Mouse (Mus musculus): ENCODE results near the gene Pptc7.

Gene Pptc7

GRCm38 (mm10) chr5:122284183-122285028 lies at the start of gene Pptc7:
TSS of gene Pptc7 (plus strand) at chr5:122284365.
- Histone ChIP-seq H3K36me3 (ENCODE audit: control insufficient read depth, insufficient read depth, low read length, poor library complexity, severe bottlenecking) (peaks cover 3% of the 10 kb centered on the region; the same call in 1 of the 2 replicates), H3K27me3 (ENCODE audit: control insufficient read depth, insufficient read depth, low read length, poor library complexity, severe bottlenecking) (no peaks in the 10 kb centered on the region)
- peak; percentile 96 for DNase-seq (ENCODE audit: low read depth, low spot score)

GRCm38 (mm10) chr5:122235196-122235836 lies 48.8 kb upstream of the Pptc7 start:
- DNase-seq (ENCODE audit: low read depth, low spot score) = peak; percentile 60
- H3K27me3 ChIP-seq (ENCODE audit: control insufficient read depth, insufficient read depth, low read length, poor library complexity, severe bottlenecking) = no peaks in the 10 kb centered on the region
- H3K36me3 ChIP-seq (ENCODE audit: control insufficient read depth, insufficient read depth, low read length, poor library complexity, severe bottlenecking) = peaks cover 40% of the 10 kb centered on the region

GRCm38 (mm10) chr5:122237200-122237599 lies 47.0 kb upstream of the Pptc7 start:
- Histone ChIP-seq H3K36me3 (ENCODE audit: control insufficient read depth, insufficient read depth, low read length, poor library complexity, severe bottlenecking) (peaks cover 48% of the 10 kb centered on the region), H3K27me3 (ENCODE audit: control insufficient read depth, insufficient read depth, low read length, poor library complexity, severe bottlenecking) (no peaks in the 10 kb centered on the region)
- DNase-seq (ENCODE audit: low read depth, low spot score) = peak; percentile 19

GRCm38 (mm10) chr5:122239618-122240017 lies 44.5 kb upstream of the Pptc7 start:
- Histone ChIP-seq H3K27me3 (ENCODE audit: control insufficient read depth, insufficient read depth, low read length, poor library complexity, severe bottlenecking) (no peaks in the 10 kb centered on the region), H3K36me3 (ENCODE audit: control insufficient read depth, insufficient read depth, low read length, poor library complexity, severe bottlenecking) (peaks cover 43% of the 10 kb centered on the region)
- DNase-seq (ENCODE audit: low read depth, low spot score) = no peak

GRCm38 (mm10) chr5:122240521-122240920 lies 43.6 kb upstream of the Pptc7 start:
- peak; percentile 20 for DNase-seq (ENCODE audit: low read depth, low spot score)
- H3K36me3 ChIP-seq (ENCODE audit: control insufficient read depth, insufficient read depth, low read length, poor library complexity, severe bottlenecking) = peaks cover 38% of the 10 kb centered on the region
- H3K27me3 ChIP-seq (ENCODE audit: control insufficient read depth, insufficient read depth, low read length, poor library complexity, severe bottlenecking) = no peaks in the 10 kb centered on the region

- Histone ChIP-seq H3K36me3 (ENCODE audit: control insufficient read depth, insufficient read depth, low read length, poor library complexity, severe bottlenecking) (peaks cover 38% of the 10 kb centered on the region), H3K27me3 (ENCODE audit: control insufficient read depth, insufficient read depth, low read length, poor library complexity, severe bottlenecking) (no peaks in the 10 kb centered on the region)
- DNase-seq (ENCODE audit: low read depth, low spot score) = no peak
Measured at GRCm38 (mm10) chr5:122240989-122241388, 43.2 kb upstream of the Pptc7 start.

- H3K36me3 ChIP-seq (ENCODE audit: control insufficient read depth, insufficient read depth, low read length, poor library complexity, severe bottlenecking) = peaks cover 26% of the 10 kb centered on the region
- DNase-seq (ENCODE audit: low read depth, low spot score) = no peak
- no peaks in the 10 kb centered on the region for H3K27me3 ChIP-seq (ENCODE audit: control insufficient read depth, insufficient read depth, low read length, poor library complexity, severe bottlenecking)
Measured at GRCm38 (mm10) chr5:122242521-122243123, 41.5 kb upstream of the Pptc7 start.

- no peaks in the 10 kb centered on the region for H3K27me3 ChIP-seq (ENCODE audit: control insufficient read depth, insufficient read depth, low read length, poor library complexity, severe bottlenecking)
- DNase-seq (ENCODE audit: low read depth, low spot score) = peak; percentile 47
Measured at GRCm38 (mm10) chr5:122243781-122244523, 40.2 kb upstream of the Pptc7 start.

GRCm38 (mm10) chr5:122245186-122245585 lies 39.0 kb upstream of the Pptc7 start:
- Histone ChIP-seq H3K36me3 (ENCODE audit: control insufficient read depth, insufficient read depth, low read length, poor library complexity, severe bottlenecking) (peaks cover 11% of the 10 kb centered on the region), H3K27me3 (ENCODE audit: control insufficient read depth, insufficient read depth, low read length, poor library complexity, severe bottlenecking) (no peaks in the 10 kb centered on the region)
- DNase-seq (ENCODE audit: low read depth, low spot score) = peak; percentile 36

More at GRCm38 (mm10) chr5:122243781-122244523, 40.2 kb upstream of the Pptc7 start:
- H3K36me3 ChIP-seq (ENCODE audit: control insufficient read depth, insufficient read depth, low read length, poor library complexity, severe bottlenecking) = peaks cover 15% of the 10 kb centered on the region

- DNase-seq (ENCODE audit: low read depth, low spot score) = peak; percentile 16
- Histone ChIP-seq H3K27me3 (ENCODE audit: control insufficient read depth, insufficient read depth, low read length, poor library complexity, severe bottlenecking) (no peaks in the 10 kb centered on the region), H3K36me3 (ENCODE audit: control insufficient read depth, insufficient read depth, low read length, poor library complexity, severe bottlenecking) (peaks cover 3% of the 10 kb centered on the region; the same call in 1 of the 2 replicates)
Measured at GRCm38 (mm10) chr5:122246547-122247167, 37.5 kb upstream of the Pptc7 start.

GRCm38 (mm10) chr5:122247529-122247928 lies 36.6 kb upstream of the Pptc7 start:
- DNase-seq (ENCODE audit: low read depth, low spot score) = no peak
- Histone ChIP-seq H3K36me3 (ENCODE audit: control insufficient read depth, insufficient read depth, low read length, poor library complexity, severe bottlenecking) (0 out of 2 replicates have a peak, but pooled peaks cover under 1% of the 10 kb centered on the region), H3K27me3 (ENCODE audit: control insufficient read depth, insufficient read depth, low read length, poor library complexity, severe bottlenecking) (no peaks in the 10 kb centered on the region)

GRCm38 (mm10) chr5:122247934-122248333 lies 36.2 kb upstream of the Pptc7 start:
- peak; percentile 8 for DNase-seq (ENCODE audit: low read depth, low spot score)
- H3K36me3 ChIP-seq (ENCODE audit: control insufficient read depth, insufficient read depth, low read length, poor library complexity, severe bottlenecking) = no peaks in the 10 kb centered on the region
- no peaks in the 10 kb centered on the region for H3K27me3 ChIP-seq (ENCODE audit: control insufficient read depth, insufficient read depth, low read length, poor library complexity, severe bottlenecking)

GRCm38 (mm10) chr5:122249281-122249680 lies 34.9 kb upstream of the Pptc7 start:
- Histone ChIP-seq H3K36me3 (ENCODE audit: control insufficient read depth, insufficient read depth, low read length, poor library complexity, severe bottlenecking) (peaks cover 1% of the 10 kb centered on the region; the same call in 1 of the 2 replicates), H3K27me3 (ENCODE audit: control insufficient read depth, insufficient read depth, low read length, poor library complexity, severe bottlenecking) (no peaks in the 10 kb centered on the region)
- DNase-seq (ENCODE audit: low read depth, low spot score) = no peak
